Mouse (Mus musculus): ENCODE data around the gene Timm10b.
A peak's percentile ranks its signal among the peaks of the same experiment; 100 is the strongest.

Timm10b gene

DNA sequence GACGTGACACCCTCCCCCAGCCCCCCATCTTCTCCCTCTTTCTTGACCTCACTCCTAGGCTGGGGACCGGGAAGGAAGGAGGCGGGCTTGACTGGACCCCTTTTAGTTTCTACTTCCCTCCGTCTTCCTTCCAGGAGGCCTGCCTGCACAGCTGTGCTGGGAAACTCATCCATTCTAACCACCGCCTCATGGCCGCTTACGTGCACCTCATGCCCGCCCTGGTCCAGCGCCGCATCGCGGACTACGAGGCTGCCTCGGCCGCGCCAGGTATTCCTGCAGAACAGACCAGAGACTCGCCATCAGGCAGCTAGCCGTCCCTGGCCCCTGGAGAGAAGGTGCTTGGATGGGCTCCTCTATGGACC, 1.0 kb downstream of the Timm10b start:
- DNase-seq (ENCODE audit: low spot score), result no peak

GRCm38 (mm10) chr7:105641936-105642335, 2.1 kb downstream of the Timm10b start:
- no peak for DNase-seq (ENCODE audit: low spot score)

DNA sequence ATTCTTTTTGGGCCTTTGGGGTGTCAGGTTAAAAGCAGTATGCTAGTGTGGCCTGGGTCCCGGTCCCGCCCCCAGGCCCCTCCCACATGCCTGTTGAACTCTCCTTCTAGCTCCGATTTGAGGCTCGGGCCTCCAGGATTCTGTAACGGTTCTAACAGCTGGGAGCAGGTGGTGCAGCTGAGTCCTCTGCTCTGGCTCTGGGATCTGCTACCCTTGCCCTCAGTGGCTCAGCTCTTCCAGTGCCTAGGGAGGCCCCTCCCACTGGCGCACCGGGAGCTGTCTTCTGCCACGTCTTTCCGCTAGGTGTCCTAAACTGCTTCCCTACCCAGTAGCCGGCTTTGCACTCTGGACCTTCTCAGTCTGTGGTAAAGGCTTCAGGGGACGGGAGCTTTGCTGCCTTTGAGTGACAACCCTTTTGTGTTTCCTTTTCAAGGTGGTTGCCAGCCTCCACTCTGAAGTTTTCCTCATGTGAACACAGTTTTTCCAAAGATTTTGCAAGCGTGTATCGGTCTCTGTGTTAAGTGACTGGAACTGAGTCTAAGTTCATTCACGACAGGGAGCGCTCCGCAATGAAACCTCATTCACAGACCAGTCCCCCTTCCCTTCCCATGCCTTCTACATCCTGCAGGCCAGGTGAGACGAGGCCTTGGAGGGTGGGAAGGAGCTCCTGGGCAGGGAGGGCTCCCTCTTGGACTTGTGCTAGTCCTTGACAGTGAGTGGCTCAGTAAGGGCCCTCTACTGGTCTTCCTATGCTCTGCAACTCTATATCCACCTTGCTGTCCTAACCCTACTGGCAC, 11.0 kb downstream of the Timm10b start, which contains the start of gene Dnhd1:
Gene Dnhd1, plus strand, starts transcription at position 189 of the 797 bp plus-strand sequence.
- DNase-seq (ENCODE audit: low spot score), result peak; percentile 38

GRCm38 (mm10) chr7:105685541-105686197, 45.8 kb downstream of the Timm10b start:
- no peak for DNase-seq (ENCODE audit: low spot score)

DNA sequence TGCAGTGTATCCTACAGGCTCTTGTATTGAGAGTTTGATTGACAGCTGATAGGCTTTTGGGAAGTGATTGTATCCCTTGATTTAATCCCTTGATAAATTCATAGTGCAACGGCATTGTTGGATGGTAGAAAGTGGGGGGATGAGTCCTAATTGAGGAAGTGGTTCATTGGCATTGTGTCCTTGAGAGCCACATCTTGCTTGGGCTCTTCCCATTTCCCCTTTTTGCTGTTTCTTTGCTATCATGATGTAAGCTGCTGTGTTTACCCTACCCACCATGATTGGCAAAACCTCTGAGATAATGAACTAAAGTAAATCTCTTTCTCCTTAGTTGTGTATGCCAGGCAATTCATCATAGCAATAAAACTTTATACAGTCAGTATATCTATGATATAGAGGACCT, 51.0 kb downstream of the Timm10b start:
- no peak for DNase-seq (ENCODE audit: low spot score)

All from ovary, postnatal 10 days (tissue).